Mouse (Mus musculus) CH12.LX (cell line): ENCODE measurements around the gene Pex3. TPM values are rescaled to one million over a fixed set of nuclear protein-coding genes. Genes with fewer than 3 reads are reported as not detected.

Experiments used
- DNase-seq: peaks from one replicate; pipeline ENCODE4 v3.0.0-alpha.2; 2013; ENCODE audit errors: extremely low read depth
- H3K27ac ChIP-seq: 2 replicates; pipeline ENCODE4 v1.5.1; 2012; ENCODE audit warnings: low read depth, mild to moderate bottlenecking, control low read depth, moderate library complexity; ENCODE audit not compliant: insufficient read depth
- H3K27me3 ChIP-seq: replicated peaks from 2 replicates; pipeline ENCODE3; 2012; ENCODE audit warnings: inconsistent platforms
- H3K36me3 ChIP-seq, 2 experiments: replicated peaks in 1 of 2; 2 replicates each; pipeline versions ENCODE3 to v1.6.1; 2012; ENCODE audit warnings: inconsistent platforms in 1 of 2, low read length in 1 of 2, mild to moderate bottlenecking in 1 of 2, mixed read lengths in 1 of 2, moderate library complexity in 1 of 2; ENCODE audit not compliant: control insufficient read depth in 1 of 2, insufficient read depth in 1 of 2
- H3K4me1 ChIP-seq, 2 experiments: 2 replicates each; pipeline ENCODE4 v1.6.1; 2012; ENCODE audit warnings: inconsistent platforms in 1 of 2, moderate library complexity in 1 of 2; ENCODE audit not compliant: insufficient read depth in 2 of 2, control insufficient read depth in 1 of 2
- H3K4me2 ChIP-seq: 2 replicates; pipeline ENCODE4 v1.6.1; 2012; ENCODE audit warnings: low read depth, mild to moderate bottlenecking, control low read depth; ENCODE audit not compliant: poor library complexity, insufficient read depth, severe bottlenecking
- H3K4me3 ChIP-seq, 3 experiments: fragments of 150-350 bp in 1 of 3; sonication (generic) in 1 of 3; replicated peaks in 1 of 3; 2 replicates each; pipeline versions ENCODE3 to v1.5.1; 2011 to 2012; ENCODE audit warnings: low read depth in 2 of 3, low read length in 2 of 3, mild to moderate bottlenecking in 2 of 3, moderate library complexity in 2 of 3, control low read depth in 1 of 3, improper control_type of control experiment in 1 of 3, inconsistent platforms in 1 of 3, mixed read lengths in 1 of 3; ENCODE audit not compliant: poor library complexity in 1 of 3
- H3K79me2 ChIP-seq: replicated peaks from 2 replicates; pipeline ENCODE4 v1.6.1; 2012; ENCODE audit warnings: mild to moderate bottlenecking, moderate library complexity; ENCODE audit not compliant: control insufficient read depth, poor library complexity, insufficient read depth, severe bottlenecking; ENCODE audit errors: extremely low read depth
- H3K9ac ChIP-seq: 2 replicates; pipeline ENCODE4 v1.6.1; 2012; ENCODE audit warnings: low read depth, mild to moderate bottlenecking, control low read depth, moderate library complexity; ENCODE audit not compliant: insufficient read depth
- H3K9me3 ChIP-seq: replicated peaks from 2 replicates; pipeline ENCODE3; 2012; ENCODE audit warnings: low read length, inconsistent platforms, mixed read lengths
- CTCF ChIP-seq, 2 experiments: IDR thresholded peaks in 1 of 2; conservative IDR thresholded peaks in 1 of 2; 2 replicates each; pipeline ENCODE4 v1.5.1; 2011 to 2012; ENCODE audit warnings: low read depth in 2 of 2, low read length in 2 of 2, improper control_type of control experiment in 1 of 2, inconsistent platforms in 1 of 2, mild to moderate bottlenecking in 1 of 2, moderate library complexity in 1 of 2
- EP300 ChIP-seq: IDR thresholded peaks from 2 replicates; pipeline ENCODE4 v1.6.1; 2011; ENCODE audit warnings: low read length, improper control_type of control experiment
- ETS1 ChIP-seq: conservative IDR thresholded peaks from 2 replicates; pipeline ENCODE4 v1.6.1; 2012; ENCODE audit warnings: low read depth, mild to moderate bottlenecking, inconsistent platforms, low read length, improper control_type of control experiment, moderate library complexity
- GABPA ChIP-seq: IDR thresholded peaks from 2 replicates; pipeline ENCODE4 v1.6.1; 2012; ENCODE audit warnings: low read depth, low read length, improper control_type of control experiment, inconsistent platforms; ENCODE audit not compliant: insufficient replicate concordance
- HCFC1 ChIP-seq: IDR thresholded peaks from 2 replicates; pipeline ENCODE4 v1.6.1; 2012; ENCODE audit warnings: low read depth, mild to moderate bottlenecking, inconsistent platforms, low read length, improper control_type of control experiment
- IRF4 ChIP-seq: IDR thresholded peaks from 2 replicates; pipeline ENCODE4 v1.6.1; 2014; ENCODE audit warnings: low read depth, mild to moderate bottlenecking, inconsistent platforms, low read length, improper control_type of control experiment
- JUND ChIP-seq: conservative IDR thresholded peaks from 2 replicates; pipeline ENCODE4 v1.6.1; 2011; ENCODE audit warnings: low read depth, low read length, improper control_type of control experiment
- KAT2A ChIP-seq: IDR thresholded peaks from 2 replicates; pipeline ENCODE4 v1.6.1; 2012; ENCODE audit warnings: low read length, improper control_type of control experiment, inconsistent platforms; ENCODE audit not compliant: insufficient replicate concordance
- MAX ChIP-seq: IDR thresholded peaks from 2 replicates; pipeline ENCODE4 v1.6.1; 2011; ENCODE audit warnings: low read length, improper control_type of control experiment
- MAZ ChIP-seq: IDR thresholded peaks from 2 replicates; pipeline ENCODE4 v1.6.1; 2012; ENCODE audit warnings: low read depth, mild to moderate bottlenecking, inconsistent platforms, low read length, improper control_type of control experiment, moderate library complexity
- POLR2AphosphoS2 ChIP-seq: IDR thresholded peaks from 2 replicates; pipeline ENCODE4 v1.6.1; 2011; ENCODE audit warnings: low read depth, low read length, improper control_type of control experiment
- RAD21 ChIP-seq: IDR thresholded peaks from 2 replicates; pipeline ENCODE4 v1.6.1; 2011; ENCODE audit warnings: low read depth, mild to moderate bottlenecking, low read length, improper control_type of control experiment, moderate library complexity
- SIN3A ChIP-seq: IDR thresholded peaks from 2 replicates; pipeline ENCODE4 v1.6.1; 2012; ENCODE audit warnings: low read length, improper control_type of control experiment, inconsistent platforms
- SMC3 ChIP-seq: IDR thresholded peaks from 2 replicates; pipeline ENCODE4 v1.6.1; 2011; ENCODE audit warnings: low read depth, low read length, improper control_type of control experiment
- UBTF ChIP-seq: IDR thresholded peaks from 2 replicates; pipeline ENCODE4 v1.6.1; 2012; ENCODE audit warnings: low read depth, mild to moderate bottlenecking, inconsistent platforms, low read length, improper control_type of control experiment, moderate library complexity
- USF2 ChIP-seq: conservative IDR thresholded peaks from 2 replicates; pipeline ENCODE4 v1.6.1; 2011; ENCODE audit warnings: low read depth, low read length, improper control_type of control experiment
- ZC3H11A ChIP-seq: IDR thresholded peaks from 2 replicates; pipeline ENCODE4 v1.6.1; 2012; ENCODE audit warnings: low read depth, mild to moderate bottlenecking, inconsistent platforms, low read length, improper control_type of control experiment
- dilution Hi-C: fragments of 300-500 bp; cut with MboI; formaldehyde crosslinking; loops from 2 replicates; pipeline ENCODE4 v1.14.3; 2020; ENCODE audit warnings: low sequenced_read_pairs; ENCODE audit not compliant: extremely low pct_unique_long_range_greater_than_20kb, extremely low pct_ligation_motif_present
- in situ Hi-C: fragments of 300-500 bp; cut with MboI; formaldehyde crosslinking; loops from 3 replicates; pipeline ENCODE4 v1.14.3; 2019; ENCODE audit warnings: low sequenced_read_pairs, low pct_ligation_motif_present, low pct_unique_long_range_greater_than_20kb, mixed read lengths
- polyA plus RNA-seq: library from polyadenylated mRNA; unstranded; fragments of >175 nt; gene quantifications from 2 replicates; pipeline ENCODE4 v1.2.1, GENCODE M21; 2012; ENCODE audit warnings: low read depth; ENCODE audit not compliant: insufficient read length
- total RNA-seq, 2 experiments: library from RNA; depleted of rRNA; stranded (reverse); fragments of 300-350 nt in 1 of 2; fragments of >200 nt in 1 of 2; gene quantifications; 2 replicates each; pipeline ENCODE4 v1.2.3; 2012 to 2014

Pex3 gene
- total and polyA plus RNA-seq, 3 experiments = 14.6 to 34.9 (median 24.9) TPM

GRCm38 (mm10) chr10:13564364-13565079, 11.6 kb upstream of the Pex3 start:
- in situ Hi-C loops = loop anchor here (25.0 kb wide), 1 partner anchor 623 kb away; no protein-coding TSS in a partner anchor
- no peak overlapping the region for H3K4me3 ChIP-seq
- TF ChIP-seq SMC3 = peak; percentile 48
- no peak for TF ChIP-seq MAZ
- peak; percentile 52 to 64 for TF ChIP-seq CTCF (conservative IDR thresholded peaks at IDR 0.05 in 1 of 2, IDR thresholded peaks at IDR 0.05 in 1 of 2; ENCODE audit: low read depth in 2 of 2, low read length in 2 of 2)
- 0 out of 2 replicates have a peak, but pooled peaks have one; percentile 4 for TF ChIP-seq ZC3H11A
- no peak for TF ChIP-seq MAX
- peak; percentile 63 for TF ChIP-seq RAD21
- peaks cover 0 to 4% of the 10 kb centered on the region in 2 experiments; a peak in 1 of 4 replicates for H3K4me1 ChIP-seq
- dilution Hi-C loops = no loop called here
- H3K36me3 ChIP-seq = peaks cover 28 to 60% of the 10 kb centered on the region in 2 experiments
- H3K79me2 ChIP-seq = no peaks in the 10 kb centered on the region
- H3K27ac ChIP-seq = no peak overlapping the region
- no peak overlapping the region for H3K4me2 ChIP-seq
- no peaks in the 10 kb centered on the region for H3K9me3 ChIP-seq
- no peaks in the 10 kb centered on the region for H3K27me3 ChIP-seq
- no peak overlapping the region for H3K9ac ChIP-seq
- DNase-seq = peak; percentile 9

- no peak for DNase-seq
- Histone ChIP-seq H3K27me3 (no peaks in the 10 kb centered on the region), H3K4me3 (no peak overlapping the region), H3K79me2 (no peaks in the 10 kb centered on the region), H3K4me2 (no peak overlapping the region), H3K9me3 (no peaks in the 10 kb centered on the region)
- dilution Hi-C loops = no loop called here
- TF ChIP-seq USF2 (no peak), ZC3H11A (no peak), ETS1 (no peak), EP300 (no peak), HCFC1 (no peak), POLR2AphosphoS2 (no peak), RAD21 (no peak), IRF4 (no peak), UBTF (no peak), JUND (no peak), GABPA (no peak), KAT2A (no peak), SIN3A (no peak)
- TF ChIP-seq, all 38 proteins: peak for 0
- Histone ChIP-seq H3K36me3 (peaks cover 37 to 77% of the 10 kb centered on the region in 2 experiments), H3K9ac (no peak overlapping the region), H3K4me1 (peaks cover 0 to 4% of the 10 kb centered on the region in 2 experiments; a peak in 2 of 4 replicates), H3K27ac (no peak overlapping the region)
- in situ Hi-C loops = loop anchor here (25.0 kb wide), 1 partner anchor 627 kb away; no protein-coding TSS in a partner anchor
Observed at GRCm38 (mm10) chr10:13560014-13560674, 7.2 kb upstream of the Pex3 start.
